ENCODE assay signal across 20 mouse cellular contexts in the genomic region with DNA sequence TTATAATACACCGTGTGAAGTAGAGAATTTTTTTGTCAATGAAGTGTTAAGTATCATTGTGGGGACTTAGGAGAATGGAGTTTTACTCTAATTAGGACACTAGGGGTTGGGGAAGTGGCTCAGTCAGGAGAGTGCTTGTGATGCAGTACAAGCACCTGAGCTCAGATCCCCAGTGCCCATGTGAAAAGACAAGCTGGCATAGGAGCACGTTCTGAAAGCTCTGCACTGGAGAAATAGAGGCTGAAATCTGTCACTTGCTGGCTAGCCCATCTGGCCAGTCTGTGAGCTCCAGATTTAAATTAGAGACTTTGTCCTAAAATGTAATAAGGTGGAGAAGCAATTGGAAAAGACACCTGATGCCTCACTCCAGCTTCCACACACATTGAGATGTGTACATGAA. TPM values are rescaled to one million over a fixed set of nuclear protein-coding genes. Genes with fewer than 3 reads are reported as not detected.
DNase-seq lines count a peak whose midpoint lies in the region; ATAC-seq and TF ChIP-seq lines count a peak whose summit lies in the region.
"Had no signal": no experiment of that assay in that cellular context is flagged by ENCODE, and none has a peak within 500 bp of the region (broad histone marks: within the 10 kb centered on the region; RNA-seq: fewer than 3 reads in every experiment).

No protein-coding gene starts in this region.

- no peak overlapping the region for H3K9ac ChIP-seq in forebrain, embryonic 13.5 days
- no peak overlapping the region for H3K9ac ChIP-seq in forebrain, embryonic 12.5 days
- no peak overlapping the region for H3K9ac ChIP-seq in kidney, embryonic 15.5 days
- H3K9ac ChIP-seq: embryonic facial prominence, embryonic 15.5 days; heart, embryonic 15.5 days; hindbrain, embryonic 14.5 days; intestine, embryonic 15.5 days had no signal

- peak in 1 of 2 experiments; percentile 17 for DNase-seq in layer of hippocampus, adult 2 months (ENCODE audit: low spot score in 2 of 2)
- no peak for DNase-seq in layer of hippocampus, adult 9-11 months
- DNase-seq in right cerebral cortex, adult 18-20 months: peak; percentile 7
- DNase-seq in right cerebral cortex, postnatal 36 days (ENCODE audit: low spot score in 2 of 2): no peak
- DNase-seq in kidney, adult 18-20 months: no peak
- DNase-seq: adrenal gland, postnatal 10 days; cerebellum, postnatal 14 days; embryo, embryonic 11 days; gastrocnemius, postnatal 14 days; heart, adult 2 months; heart, postnatal 14 days had no signal

- no peak for TF ChIP-seq CTCF in layer of hippocampus, adult 2 months (conservative IDR thresholded peaks at IDR 0.05)

- 64% methylated on average over 2 of the region's 2 CpGs for WGBS in forebrain, embryonic 13.5 days
- WGBS in forebrain, embryonic 12.5 days: 79% methylated on average over 2 of the region's 2 CpGs
- WGBS in kidney, embryonic 15.5 days: 83% methylated on average over 2 of the region's 2 CpGs

- no peak overlapping the region for H3K4me2 ChIP-seq in forebrain, embryonic 13.5 days
- no peak overlapping the region for H3K4me2 ChIP-seq in forebrain, embryonic 12.5 days
- no peak overlapping the region for H3K4me2 ChIP-seq in kidney, embryonic 15.5 days
- H3K4me2 ChIP-seq: embryonic facial prominence, embryonic 15.5 days; heart, embryonic 11.5 days; heart, embryonic 15.5 days; hindbrain, embryonic 14.5 days; intestine, embryonic 15.5 days had no signal

- no peak overlapping the region for H3K4me3 ChIP-seq in forebrain, embryonic 13.5 days
- no peak overlapping the region for H3K4me3 ChIP-seq in forebrain, embryonic 12.5 days (replicated peaks)
- no peak overlapping the region for H3K4me3 ChIP-seq in layer of hippocampus, adult 2 months
- H3K4me3 ChIP-seq in kidney, embryonic 15.5 days (replicated peaks): no peak overlapping the region
- H3K4me3 ChIP-seq: embryonic facial prominence, embryonic 15.5 days; heart, adult 2 months; heart, embryonic 15.5 days; hindbrain, embryonic 10.5 days; intestine, embryonic 15.5 days had no signal

- H3K36me3 ChIP-seq in forebrain, embryonic 13.5 days (ENCODE audit: poor library complexity, severe bottlenecking): peaks cover 72% of the 10 kb centered on the region
- peaks cover 62% of the 10 kb centered on the region for H3K36me3 ChIP-seq in forebrain, embryonic 12.5 days (replicated peaks)
- H3K36me3 ChIP-seq in kidney, embryonic 15.5 days: peaks cover 79% of the 10 kb centered on the region

- no peaks in the 10 kb centered on the region for H3K4me1 ChIP-seq in forebrain, embryonic 13.5 days
- H3K4me1 ChIP-seq in forebrain, embryonic 12.5 days: no peaks in the 10 kb centered on the region
- H3K4me1 ChIP-seq in kidney, embryonic 15.5 days: no peaks in the 10 kb centered on the region
- H3K4me1 ChIP-seq: embryonic facial prominence, embryonic 15.5 days; heart, embryonic 15.5 days; hindbrain, embryonic 10.5 days; intestine, embryonic 15.5 days had no signal

- H3K27me3 ChIP-seq in forebrain, embryonic 13.5 days: no peaks in the 10 kb centered on the region
- H3K27me3 ChIP-seq in forebrain, embryonic 12.5 days: no peaks in the 10 kb centered on the region
- no peaks in the 10 kb centered on the region for H3K27me3 ChIP-seq in kidney, embryonic 15.5 days
- H3K27me3 ChIP-seq: embryonic facial prominence, embryonic 15.5 days; heart, embryonic 15.5 days; intestine, embryonic 15.5 days had no signal

- 0 out of 2 replicates have a peak, but pooled peaks have one; percentile 30 for ATAC-seq in forebrain, embryonic 13.5 days
- no peak for ATAC-seq in forebrain, embryonic 12.5 days (ENCODE audit: low FRiP score)
- ATAC-seq in kidney, embryonic 15.5 days (replicated peaks; ENCODE audit: low FRiP score): no peak
- ATAC-seq: intestine, embryonic 15.5 days had no signal

- no peak overlapping the region for H3K27ac ChIP-seq in forebrain, embryonic 13.5 days
- H3K27ac ChIP-seq in forebrain, embryonic 12.5 days: no peak overlapping the region
- H3K27ac ChIP-seq in layer of hippocampus, adult 2 months: peak overlapping the region; percentile 14
- no peak overlapping the region for H3K27ac ChIP-seq in kidney, embryonic 15.5 days
- H3K27ac ChIP-seq: embryonic facial prominence, embryonic 15.5 days; heart, adult 2 months; heart, embryonic 15.5 days; hindbrain, embryonic 10.5 days; hindbrain, embryonic 14.5 days; intestine, embryonic 15.5 days had no signal

- H3K9me3 ChIP-seq in forebrain, embryonic 13.5 days (replicated peaks): no peaks in the 10 kb centered on the region
- H3K9me3 ChIP-seq in forebrain, embryonic 12.5 days: no peaks in the 10 kb centered on the region
- H3K9me3 ChIP-seq in kidney, embryonic 15.5 days (replicated peaks): no peaks in the 10 kb centered on the region
- H3K9me3 ChIP-seq: embryonic facial prominence, embryonic 15.5 days; heart, embryonic 15.5 days; hindbrain, embryonic 10.5 days; intestine, embryonic 15.5 days had no signal

RNA-seq across cellular contexts. Expression of gene Avl9, which starts 17.8 kb away (rescaled TPM):
- 32.4 and 34.7 TPM in 2 replicates for polyA plus RNA-seq in forebrain, embryonic 13.5 days (2015; fragmentation: Nextera tagmentation; extraction: Ambion mirVana)
- 42.0 TPM in 2 replicates for polyA plus RNA-seq in forebrain, embryonic 12.5 days (2016; fragmentation: Nextera tagmentation; extraction: Ambion mirVana)
- total RNA-seq in layer of hippocampus, adult 2 months (2021): 10 to 100 TPM; 42.5 to 44.4 TPM
- 11.1 and 13.4 TPM in 2 replicates for polyA plus RNA-seq in kidney, embryonic 15.5 days (2015; fragmentation: Nextera tagmentation; extraction: Ambion mirVana)

RNA-seq across cellular contexts. Expression of gene Lsm5, which starts 28.0 kb away (rescaled TPM):
- polyA plus RNA-seq in forebrain, embryonic 13.5 days (2015; fragmentation: Nextera tagmentation; extraction: Ambion mirVana): 154 and 187 TPM in 2 replicates
- polyA plus RNA-seq in forebrain, embryonic 12.5 days (2016; fragmentation: Nextera tagmentation; extraction: Ambion mirVana): 221 and 228 TPM in 2 replicates
- 10 to 100 TPM; 12.7 to 14.3 TPM for total RNA-seq in layer of hippocampus, adult 2 months (2021)
- 148 and 181 TPM in 2 replicates for polyA plus RNA-seq in kidney, embryonic 15.5 days (2015; fragmentation: Nextera tagmentation; extraction: Ambion mirVana)
